Mouse (Mus musculus): ENCODE results near the gene Map3k13. TPM values are rescaled to one million over a fixed set of nuclear protein-coding genes. Genes with fewer than 3 reads are reported as not detected.
"Not testable (repeated sequence)": the region's sequence is repeated elsewhere in the genome, so short reads cannot be mapped to it uniquely, and the experiment has no call there.

The Map3k13 gene
- polyA plus RNA-seq, 1 experiment from 2014 or later, result 1.0 TPM

GRCm38 (mm10) chr16:21787516-21788353 is 6.4 kb upstream of the Map3k13 start, which contains the start of gene Ehhadh:
Gene Ehhadh, minus strand, starts transcription at chr16:21787807.
- Histone ChIP-seq H3K36me3 (no peaks in the 10 kb centered on the region), H3K27ac (no peak within 1 kb of the TSS), H3K9me3 (no peaks in the 10 kb centered on the region), H3K9ac (peak within 1 kb of the TSS; percentile 72), H3K4me3 (peak within 1 kb of the TSS; percentile 58), H3K4me1 (peaks cover 8% of the 10 kb centered on the region; the same call in 1 of the 2 replicates), H3K27me3 (no peaks in the 10 kb centered on the region), H3K4me2 (replicated peaks) (peak within 1 kb of the TSS; percentile 80)
- 5% methylated on average over 28 of the region's 28 CpGs for WGBS
- ATAC-seq (ENCODE audit: low FRiP score, low read depth), result peak; percentile 95

GRCm38 (mm10) chr16:21788581-21788980 is 5.6 kb upstream of the Map3k13 start:
- H3K4me3 ChIP-seq, result no peak overlapping the region
- H3K27me3 ChIP-seq, result no peaks in the 10 kb centered on the region
- H3K4me2 ChIP-seq (replicated peaks), result peak overlapping the region; percentile 80; the same call in 1 of the 2 replicates
- no peak overlapping the region for H3K27ac ChIP-seq
- no peaks in the 10 kb centered on the region for H3K9me3 ChIP-seq
- H3K4me1 ChIP-seq, result peaks cover 10% of the 10 kb centered on the region; the same call in 1 of the 2 replicates
- no peak for ATAC-seq (ENCODE audit: low FRiP score, low read depth)
- no peak overlapping the region for H3K9ac ChIP-seq
- no peaks in the 10 kb centered on the region for H3K36me3 ChIP-seq
- 40% methylated on average over 3 of the region's 3 CpGs for WGBS

- no peak overlapping the region for H3K27ac ChIP-seq
- no peak overlapping the region for H3K9ac ChIP-seq
- H3K4me1 ChIP-seq, result peaks cover 12% of the 10 kb centered on the region; the same call in 1 of the 2 replicates
- WGBS, result 79% methylated on average over 2 of the region's 2 CpGs
- H3K4me2 ChIP-seq (replicated peaks), result no peak overlapping the region
- H3K27me3 ChIP-seq, result no peaks in the 10 kb centered on the region
- no peak overlapping the region for H3K4me3 ChIP-seq
- H3K36me3 ChIP-seq, result no peaks in the 10 kb centered on the region
- no peak for ATAC-seq (ENCODE audit: low FRiP score, low read depth)
- H3K9me3 ChIP-seq, result no peaks in the 10 kb centered on the region
Observed at GRCm38 (mm10) chr16:21789180-21789579, 5.0 kb upstream of the Map3k13 start.

- Histone ChIP-seq H3K4me1 (peaks cover 17% of the 10 kb centered on the region), H3K36me3 (no peaks in the 10 kb centered on the region), H3K4me2 (replicated peaks) (no peak overlapping the region), H3K4me3 (no peak overlapping the region), H3K9me3 (no peaks in the 10 kb centered on the region), H3K27ac (no peak overlapping the region), H3K27me3 (no peaks in the 10 kb centered on the region), H3K9ac (no peak overlapping the region)
- no peak for ATAC-seq (ENCODE audit: low FRiP score, low read depth)
- WGBS, result 10% methylated on average over 1 of the region's 1 CpGs
Observed at GRCm38 (mm10) chr16:21790469-21790868, 3.7 kb upstream of the Map3k13 start.

- Histone ChIP-seq H3K4me3 (no peak overlapping the region), H3K27me3 (no peaks in the 10 kb centered on the region), H3K9me3 (no peaks in the 10 kb centered on the region), H3K4me2 (replicated peaks) (no peak overlapping the region), H3K36me3 (no peaks in the 10 kb centered on the region), H3K9ac (no peak overlapping the region), H3K4me1 (peaks cover 17% of the 10 kb centered on the region), H3K27ac (no peak overlapping the region)
- 61% methylated on average over 3 of the region's 3 CpGs for WGBS
- ATAC-seq (ENCODE audit: low FRiP score, low read depth), result no peak
Observed at GRCm38 (mm10) chr16:21791779-21792178, 2.4 kb upstream of the Map3k13 start.

GRCm38 (mm10) chr16:21793080-21793810 is 901 bp upstream of the Map3k13 start:
- not testable (repeated sequence) for H3K27ac ChIP-seq; H3K27me3 ChIP-seq; H3K36me3 ChIP-seq; H3K4me1 ChIP-seq; ATAC-seq (ENCODE audit: low FRiP score, low read depth); H3K9me3 ChIP-seq
- peak overlapping the region; percentile 85 for H3K9ac ChIP-seq
- WGBS, result 33% methylated on average over 2 of the region's 2 CpGs
- peak overlapping the region; percentile 83 for H3K4me3 ChIP-seq
- H3K4me2 ChIP-seq (replicated peaks), result peak overlapping the region; percentile 85

GRCm38 (mm10) chr16:21794697-21795045 is 525 bp downstream of the Map3k13 start:
- H3K36me3 ChIP-seq, result peaks cover 7% of the 10 kb centered on the region
- H3K4me1 ChIP-seq, result peaks cover 10% of the 10 kb centered on the region
- peak overlapping the region; percentile 74 for H3K27ac ChIP-seq
- WGBS, result 2% methylated on average over 14 of the region's 14 CpGs
- H3K9ac ChIP-seq, result peak overlapping the region; percentile 85
- no peaks in the 10 kb centered on the region for H3K9me3 ChIP-seq
- ATAC-seq (ENCODE audit: low FRiP score, low read depth), result no peak
- peak overlapping the region; percentile 85 for H3K4me2 ChIP-seq (replicated peaks)
- H3K4me3 ChIP-seq, result peak overlapping the region; percentile 83
- H3K27me3 ChIP-seq, result no peaks in the 10 kb centered on the region

- Histone ChIP-seq H3K9ac (no peak overlapping the region), H3K36me3 (peaks cover 7% of the 10 kb centered on the region), H3K4me1 (peaks cover 10% of the 10 kb centered on the region), H3K27ac (no peak overlapping the region), H3K9me3 (no peaks in the 10 kb centered on the region), H3K4me3 (peak overlapping the region; percentile 83), H3K27me3 (no peaks in the 10 kb centered on the region), H3K4me2 (replicated peaks) (peak overlapping the region; percentile 85)
- 13% methylated on average over 5 of the region's 5 CpGs for WGBS
- no peak for ATAC-seq (ENCODE audit: low FRiP score, low read depth)
Observed at GRCm38 (mm10) chr16:21795071-21795470, 925 bp downstream of the Map3k13 start.

- Histone ChIP-seq H3K4me3 (no peak overlapping the region), H3K4me2 (replicated peaks) (no peak overlapping the region), H3K36me3 (peaks cover 40% of the 10 kb centered on the region), H3K9me3 (no peaks in the 10 kb centered on the region), H3K27ac (no peak overlapping the region), H3K4me1 (no peaks in the 10 kb centered on the region), H3K27me3 (no peaks in the 10 kb centered on the region), H3K9ac (no peak overlapping the region)
- WGBS, result 85% methylated on average over 1 of the region's 1 CpGs
- ATAC-seq (ENCODE audit: low FRiP score, low read depth), result no peak
Observed at GRCm38 (mm10) chr16:21804258-21804657, 10.1 kb downstream of the Map3k13 start.

- no peak overlapping the region for H3K4me3 ChIP-seq
- H3K4me1 ChIP-seq, result no peaks in the 10 kb centered on the region
- H3K27ac ChIP-seq, result no peak overlapping the region
- peaks cover 26% of the 10 kb centered on the region for H3K36me3 ChIP-seq
- H3K27me3 ChIP-seq, result no peaks in the 10 kb centered on the region
- ATAC-seq (ENCODE audit: low FRiP score, low read depth), result no peak
- no peak overlapping the region for H3K9ac ChIP-seq
- 91% methylated on average over 1 of the region's 1 CpGs for WGBS
- no peaks in the 10 kb centered on the region for H3K9me3 ChIP-seq
- no peak overlapping the region for H3K4me2 ChIP-seq (replicated peaks)
Observed at GRCm38 (mm10) chr16:21806892-21807291, 12.7 kb downstream of the Map3k13 start.

- not testable (repeated sequence) for H3K27me3 ChIP-seq; H3K9me3 ChIP-seq; H3K9ac ChIP-seq; H3K27ac ChIP-seq; ATAC-seq (ENCODE audit: low FRiP score, low read depth); H3K4me3 ChIP-seq; H3K4me1 ChIP-seq; H3K4me2 ChIP-seq (replicated peaks)
- H3K36me3 ChIP-seq, result peaks cover 25% of the 10 kb centered on the region
- 91% methylated on average over 7 of the region's 7 CpGs for WGBS
Observed at GRCm38 (mm10) chr16:21807786-21808185, 13.6 kb downstream of the Map3k13 start.

GRCm38 (mm10) chr16:21813164-21813834 is 19.2 kb downstream of the Map3k13 start:
- no peak overlapping the region for H3K4me3 ChIP-seq
- no peak overlapping the region for H3K27ac ChIP-seq
- 76% methylated on average over 6 of the region's 6 CpGs for WGBS
- H3K4me1 ChIP-seq, result no peaks in the 10 kb centered on the region
- H3K9ac ChIP-seq, result no peak overlapping the region
- no peak overlapping the region for H3K4me2 ChIP-seq (replicated peaks)
- H3K27me3 ChIP-seq, result no peaks in the 10 kb centered on the region
- ATAC-seq (ENCODE audit: low FRiP score, low read depth), result no peak
- H3K36me3 ChIP-seq, result peaks cover 10% of the 10 kb centered on the region
- H3K9me3 ChIP-seq, result no peaks in the 10 kb centered on the region

Measured in limb, embryonic 13.5 days (tissue).